In genomic region chr8:120471166-120471565, GRCm38 (mm10) we compare ENCODE assay signal across 8 mouse cellular contexts.
DNase-seq lines count a peak whose midpoint lies in the region; ATAC-seq lines count a peak whose summit lies in the region.

No protein-coding gene starts in this region.

- DNase-seq in CD4-positive, CD25-positive, alpha-beta regulatory T cell, adult 2 months (ENCODE audit: low read depth, low spot score) = peak; percentile 64
- peak; percentile 77 for DNase-seq in retina, postnatal 1 day
- DNase-seq in retina, embryonic 14.5 days (ENCODE audit: low spot score) = no peak
- peak; percentile 77 for DNase-seq in lung, postnatal 10 days
- DNase-seq in spleen, postnatal 10 days (ENCODE audit: low spot score in 2 of 2) = peak; percentile 67 to 87
- no peak for DNase-seq in urinary bladder, postnatal 10 days (ENCODE audit: low spot score)

- no peak for ATAC-seq in CD4-positive, CD25-positive, alpha-beta regulatory T cell, adult 4 months
- ATAC-seq in granulocyte monocyte progenitor cell, adult 5-6 weeks (replicated peaks; ENCODE audit: poor library complexity, severe bottlenecking) = peak; percentile 38; the same call in 1 of the 2 replicates

Comparison
In these comparisons a context has a peak if more than half of its experiments do, and no peak if none do; other contexts are left out.
1. DNase-seq: peak in CD4-positive, CD25-positive, alpha-beta regulatory T cell, adult 2 months (single experiment), retina, postnatal 1 day (single experiment), lung, postnatal 10 days (single experiment) and spleen, postnatal 10 days (2 of 2); none in retina, embryonic 14.5 days (single experiment) and urinary bladder, postnatal 10 days (single experiment).